Mouse (Mus musculus) cerebellum, postnatal 25 days (tissue): ENCODE results near the gene Smc4.

Experiments used
- DNase-seq, 2 experiments: peaks; one replicate each; pipeline ENCODE4 v3.0.0; 2021; ENCODE audit warnings: mixed read lengths in 2 of 2

Smc4 gene

DNA sequence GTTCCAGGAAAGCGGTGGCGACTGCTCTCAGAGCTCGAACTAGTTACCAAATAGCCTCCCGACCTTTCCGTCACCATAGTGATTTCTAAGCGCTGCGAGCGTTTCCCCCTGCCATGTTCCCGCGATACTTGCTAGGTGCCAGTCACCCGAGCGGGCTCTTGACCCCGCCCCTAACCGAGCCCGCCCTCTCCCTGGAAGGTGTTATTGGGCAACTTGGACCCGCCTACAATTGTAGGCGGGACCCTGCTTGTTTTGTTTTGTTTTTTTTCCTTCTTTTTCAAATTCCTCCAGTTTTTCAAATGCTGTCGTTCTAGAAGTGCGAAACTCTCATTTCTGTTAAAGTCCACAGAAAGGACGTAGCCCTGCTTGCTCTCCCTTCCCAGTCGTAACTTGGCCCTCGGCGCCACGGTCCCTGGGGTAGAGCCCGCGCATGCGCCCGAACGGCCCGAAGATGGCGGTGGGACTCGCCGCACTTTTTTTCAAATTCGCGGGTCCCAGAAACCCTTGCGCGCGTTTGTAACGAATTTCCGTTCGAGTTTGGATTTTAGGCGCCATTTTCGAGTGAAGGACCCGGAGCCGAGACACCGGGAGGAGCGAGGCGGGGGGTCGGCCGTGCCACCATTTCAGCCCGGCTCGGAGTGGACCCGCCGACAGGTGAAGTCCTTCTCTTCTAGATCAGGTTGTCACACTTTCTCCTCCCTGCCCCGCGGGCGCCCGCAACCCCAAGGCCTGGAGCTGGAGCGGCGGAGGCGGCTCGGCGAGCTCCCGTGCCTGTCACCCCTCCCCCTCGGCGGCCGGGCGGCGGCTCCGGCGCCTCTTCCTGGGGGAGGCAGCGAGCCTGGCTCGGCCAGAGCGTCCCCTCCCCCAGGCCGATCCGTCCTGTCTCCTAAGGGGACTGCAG lies at the start of gene Smc4, which contains the start of gene Ift80:
TSS of gene Smc4 (plus strand) at position 302 of the 901 bp plus-strand sequence.
TSS of gene Ift80 (minus strand) at position 134 of the 901 bp plus-strand sequence.
- peak; percentile 95 to 96 for DNase-seq

DNA sequence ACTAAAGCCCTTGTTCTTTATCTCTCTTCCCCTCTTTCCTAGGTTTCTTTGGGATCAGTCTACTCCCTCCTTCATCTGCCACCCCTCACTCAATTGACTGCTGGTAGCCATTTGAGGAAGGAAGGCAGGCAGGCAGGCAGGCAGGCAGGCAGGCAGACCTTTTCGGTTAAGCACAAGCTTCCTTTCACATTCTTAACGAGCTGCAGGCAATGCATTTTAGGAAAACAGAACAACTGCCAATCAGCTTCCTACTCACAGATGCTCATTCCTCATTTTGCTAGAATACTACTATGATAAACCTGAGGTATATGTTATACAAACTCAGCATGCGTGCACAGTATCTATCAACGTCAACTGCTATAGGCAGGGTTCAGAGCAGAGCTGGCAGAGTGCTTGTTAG lies 48.1 kb upstream of the Smc4 start:
- DNase-seq = no peak

DNA sequence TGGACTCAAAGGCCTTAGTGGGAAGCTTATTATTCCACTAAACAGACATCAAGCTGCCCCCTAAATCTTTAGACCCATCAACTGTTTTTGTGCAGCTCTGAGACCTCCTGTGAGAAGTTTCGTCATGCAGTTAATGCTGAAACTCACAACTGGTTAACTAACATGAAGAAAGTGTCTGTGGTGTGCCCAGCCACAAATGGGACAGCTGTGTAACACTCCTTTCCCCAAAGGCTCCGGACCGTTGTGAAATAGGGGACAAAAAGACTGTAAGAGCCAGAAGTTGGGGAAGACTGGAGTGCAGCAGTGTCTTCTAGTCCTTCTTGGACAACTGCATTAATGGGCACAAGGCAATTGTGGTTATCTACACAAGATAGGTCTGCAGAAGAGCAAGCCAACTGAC lies 47.1 kb upstream of the Smc4 start:
- DNase-seq = no peak

DNA sequence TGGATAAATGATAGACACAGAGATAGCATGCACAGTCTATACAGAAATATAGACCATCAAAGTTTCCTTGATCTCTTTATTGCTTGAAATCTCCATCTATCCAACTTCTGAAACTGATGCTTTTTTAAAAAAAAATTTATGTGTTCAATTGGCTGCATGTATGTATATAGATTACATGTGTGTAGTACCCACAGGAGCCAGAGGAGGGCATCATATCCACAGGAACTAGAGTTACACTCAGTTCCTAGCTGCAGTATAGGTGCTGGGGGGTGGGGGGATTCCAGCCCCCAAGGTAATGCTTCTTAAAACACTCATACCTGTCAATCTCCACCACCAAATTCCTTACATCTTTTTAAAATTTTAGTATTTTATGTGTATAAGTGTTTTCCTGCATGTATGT lies 39.9 kb upstream of the Smc4 start:
- peak in 1 of 2 experiments; percentile 19 for DNase-seq

DNA sequence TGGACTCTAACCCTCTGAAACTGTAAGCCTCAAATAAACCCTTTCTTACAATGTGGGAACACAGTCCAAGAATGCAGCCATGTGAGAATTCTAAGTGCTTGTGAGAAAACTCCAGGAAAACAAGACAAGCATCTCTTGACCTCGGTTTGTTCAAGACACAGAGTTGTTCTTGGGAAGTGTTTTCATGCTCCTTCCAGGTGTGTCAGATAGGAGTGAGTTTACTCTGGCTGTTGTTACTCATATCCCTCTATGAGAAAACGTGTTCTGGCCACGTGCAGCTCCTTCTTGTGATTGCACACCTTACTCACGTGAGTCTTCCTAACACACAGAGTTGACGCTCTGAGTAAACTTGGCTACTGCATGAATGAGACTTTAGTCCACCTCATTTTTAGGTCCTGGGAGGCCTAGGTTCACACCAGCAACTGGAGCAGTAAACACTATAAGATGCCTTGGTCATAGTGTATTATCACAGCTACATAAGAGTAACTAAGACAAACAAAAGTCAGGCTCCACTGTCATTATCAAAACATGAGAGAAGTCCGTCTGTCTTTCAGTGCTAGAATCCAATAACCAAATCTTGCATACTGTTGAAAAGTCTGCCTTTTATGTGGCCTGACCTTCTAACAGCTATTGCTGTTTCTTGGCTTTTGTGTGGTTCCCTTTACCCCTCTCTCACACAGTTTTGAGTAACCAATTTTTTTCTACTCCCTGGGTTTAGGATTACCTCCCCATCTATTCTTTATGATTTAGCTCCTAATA lies 37.8 kb upstream of the Smc4 start:
- DNase-seq = no peak

DNA sequence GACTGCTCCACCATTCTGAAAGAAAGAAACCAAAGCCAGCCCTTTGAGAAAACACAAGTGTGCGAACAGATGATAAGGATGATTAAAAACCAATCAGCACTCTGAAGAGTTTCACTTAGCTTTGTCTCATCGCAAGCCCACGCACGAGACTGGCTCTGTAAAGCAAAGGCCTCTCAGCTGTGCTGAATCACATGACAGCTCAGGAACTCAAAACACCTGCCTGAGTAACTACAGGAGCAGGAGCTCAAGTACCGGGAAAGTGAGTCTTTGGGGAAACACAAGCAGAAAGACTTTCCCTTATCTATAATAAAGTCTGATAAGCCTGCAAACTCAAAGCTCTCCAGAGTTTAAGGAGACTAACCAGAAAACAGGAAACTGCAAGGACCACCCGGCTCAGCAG lies 37.1 kb upstream of the Smc4 start:
- DNase-seq = no peak

DNA sequence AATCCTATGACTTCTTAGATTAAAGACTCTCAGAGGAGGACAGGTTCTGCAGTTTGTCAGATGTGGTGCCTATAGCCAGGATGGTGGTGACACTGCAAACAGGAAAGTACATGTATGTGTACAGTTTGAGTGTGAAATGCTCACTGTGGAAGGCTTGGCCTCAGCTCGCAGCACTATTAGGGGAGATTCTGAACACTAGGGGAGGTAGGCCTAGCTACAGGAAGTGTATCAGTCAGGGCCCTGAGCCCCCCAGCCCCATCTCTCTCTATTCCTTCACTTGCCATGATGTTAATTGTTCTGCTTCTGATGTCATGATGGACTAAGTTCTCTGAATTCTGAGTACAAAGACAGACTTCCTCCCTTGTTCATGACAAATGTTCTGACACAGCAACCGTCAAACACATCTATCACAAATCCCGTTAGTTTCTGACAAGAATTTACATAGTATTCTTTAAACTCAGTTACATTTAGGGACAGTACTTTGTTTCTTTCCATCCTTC lies 35.4 kb upstream of the Smc4 start:
- no peak for DNase-seq

DNA sequence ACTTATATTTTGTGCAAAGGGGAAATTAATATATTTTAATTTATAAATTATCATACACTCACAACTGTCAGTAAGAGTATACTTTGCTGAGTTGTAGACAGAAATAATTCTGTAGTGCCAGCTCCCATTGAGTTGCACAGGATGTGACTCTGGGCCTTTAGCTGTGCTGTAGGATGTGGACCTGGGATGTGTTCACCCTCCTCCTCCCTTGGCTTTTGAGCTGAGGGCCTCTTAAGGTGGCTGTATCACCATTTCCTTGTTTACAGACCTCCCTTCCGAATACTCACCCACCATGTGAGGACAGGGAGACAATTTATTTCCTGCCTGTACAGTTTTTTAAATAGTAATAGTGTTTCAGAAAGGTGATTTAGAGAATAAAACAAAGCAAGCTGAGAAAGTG lies 31.0 kb upstream of the Smc4 start:
- no peak for DNase-seq

DNA sequence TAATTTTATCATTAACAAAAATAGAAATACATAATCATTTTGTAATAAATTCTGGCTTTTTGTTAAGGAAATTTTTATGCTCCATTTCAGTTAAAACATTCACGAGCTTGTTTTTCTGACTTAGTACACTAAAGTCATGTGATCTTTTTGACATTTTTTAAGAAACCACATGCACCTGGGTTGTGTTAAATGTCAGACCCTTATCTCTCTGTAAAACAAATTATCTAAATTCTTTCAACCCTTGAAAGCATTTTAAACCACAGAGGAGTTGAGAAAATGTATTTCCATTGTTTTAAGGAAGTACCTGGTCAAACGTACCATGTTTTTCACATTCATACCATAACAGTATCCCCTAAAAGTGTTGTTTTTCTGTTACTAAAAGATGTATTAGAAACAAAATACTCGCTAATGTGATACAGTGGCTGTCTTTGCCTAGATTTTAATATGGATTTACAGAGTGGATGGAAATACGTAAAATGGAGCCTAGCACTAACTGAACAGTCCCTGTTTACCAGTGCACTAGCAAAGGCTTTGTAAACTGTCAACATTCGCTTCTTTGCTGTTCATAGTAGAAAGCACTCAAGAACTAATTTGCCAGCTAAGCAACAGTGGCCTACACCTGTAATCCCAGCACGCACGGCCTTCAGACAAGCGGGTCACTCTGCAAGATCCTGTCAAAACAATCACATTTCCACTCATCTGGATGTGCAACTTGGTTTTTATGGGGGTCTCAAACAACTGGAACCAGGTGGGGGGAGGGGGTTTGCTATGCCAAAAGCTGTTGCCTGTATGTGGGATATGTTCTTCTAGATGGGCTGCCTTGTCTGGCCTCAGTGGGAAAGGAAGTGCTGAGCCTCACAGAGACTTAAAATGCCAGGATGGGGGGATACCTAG lies 29.7 kb upstream of the Smc4 start:
- DNase-seq = no peak

DNA sequence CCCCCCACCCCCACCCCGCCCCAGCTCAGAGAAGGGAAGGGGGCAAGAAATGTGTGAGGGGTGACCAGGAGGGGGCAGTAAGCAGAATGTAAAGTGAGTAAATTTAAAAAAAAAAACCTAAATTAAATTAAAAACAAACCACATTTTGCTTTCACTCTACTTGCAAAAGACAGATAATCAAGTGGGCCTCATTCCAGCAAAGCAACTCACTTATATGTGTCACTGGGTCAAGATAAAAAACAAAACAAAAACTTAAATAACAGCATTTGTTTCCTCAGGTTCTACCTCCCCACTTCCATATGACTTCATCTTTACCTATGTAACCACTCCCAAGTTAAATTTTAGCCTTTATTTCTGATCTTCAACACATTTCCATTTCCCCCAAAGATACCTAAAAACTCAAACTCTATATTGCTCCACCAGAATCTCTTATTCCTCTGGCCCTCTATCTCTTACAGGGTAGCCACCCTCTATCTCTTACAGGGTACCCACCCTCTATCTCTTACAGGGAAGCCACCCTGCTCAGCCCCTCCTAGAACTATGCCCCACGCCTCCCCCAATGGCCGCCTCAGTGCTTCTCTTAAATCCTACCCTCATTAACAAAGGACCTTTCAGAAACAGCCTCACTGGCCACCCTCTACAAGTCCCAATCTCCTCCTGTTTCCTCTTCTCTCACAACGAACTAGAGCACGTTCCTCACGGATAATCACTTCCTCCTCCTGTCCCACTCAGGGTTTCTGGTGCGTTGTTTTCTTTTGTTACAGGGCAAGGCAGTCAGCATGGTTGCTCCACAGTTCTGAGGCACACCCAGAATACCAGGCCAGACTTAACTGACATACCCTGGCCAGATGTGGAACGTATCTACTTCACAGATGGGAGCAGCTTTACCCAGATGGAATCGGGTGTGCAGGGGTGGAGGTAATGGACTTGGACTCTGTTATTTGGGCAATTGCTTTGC lies 28.7 kb upstream of the Smc4 start:
- no peak for DNase-seq

DNA sequence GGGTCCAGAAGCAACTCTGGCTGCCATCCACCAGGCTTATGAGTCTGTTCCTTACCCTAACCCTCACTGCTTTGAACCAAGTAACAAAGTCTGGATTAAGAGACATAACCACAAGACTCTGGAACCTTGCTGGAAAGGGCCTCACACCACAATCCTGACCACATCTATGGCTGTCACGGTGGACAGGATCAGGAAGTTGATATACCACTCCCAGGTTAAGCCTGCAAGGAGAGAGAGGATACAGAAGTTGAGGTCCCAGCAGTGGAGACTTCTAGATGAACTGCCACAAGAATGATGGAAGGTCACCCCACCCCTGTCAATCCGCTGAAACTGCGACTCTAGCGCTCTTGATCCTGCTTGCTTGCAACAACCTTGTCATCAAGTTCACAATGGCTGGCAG lies 26.8 kb upstream of the Smc4 start:
- no peak for DNase-seq

DNA sequence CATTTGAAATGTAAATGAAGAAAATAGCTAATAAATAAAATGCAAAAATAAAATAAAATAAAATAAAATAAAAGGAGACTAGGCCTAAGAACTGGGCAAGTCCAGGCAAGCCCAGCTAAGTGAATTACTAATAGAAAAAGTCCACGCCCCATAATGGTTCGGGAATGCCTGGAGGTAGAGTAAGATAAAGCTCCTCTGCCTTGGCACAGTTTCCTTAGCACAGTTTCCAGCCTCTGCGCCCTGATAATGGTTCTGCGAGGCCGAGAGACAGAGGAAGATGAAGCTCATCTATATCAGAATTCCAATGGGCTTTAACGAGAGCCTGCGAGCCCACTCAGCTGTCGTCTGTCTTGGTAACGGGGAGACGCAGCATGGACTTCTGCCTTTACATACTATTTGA lies 25.4 kb upstream of the Smc4 start:
- no peak for DNase-seq

DNA sequence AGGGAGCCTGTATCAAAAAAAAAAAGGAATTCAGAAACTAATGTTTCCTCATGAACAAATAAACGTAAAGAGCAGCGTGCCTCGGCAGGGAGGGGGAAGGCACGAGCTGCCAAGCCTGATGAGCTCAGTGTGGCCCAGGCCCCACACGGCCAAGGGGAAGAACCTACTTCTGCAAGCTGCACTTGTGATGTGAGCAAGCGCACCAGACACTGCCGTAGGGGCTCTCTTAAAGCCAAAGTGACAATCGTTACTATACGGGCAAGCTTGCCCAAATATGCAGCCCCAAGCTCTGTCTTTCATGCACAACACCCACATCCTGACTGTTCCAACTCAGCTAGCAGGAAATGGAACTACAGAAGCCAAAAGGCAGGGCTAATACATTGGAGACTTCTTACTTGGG lies 23.6 kb upstream of the Smc4 start:
- no peak for DNase-seq

DNA sequence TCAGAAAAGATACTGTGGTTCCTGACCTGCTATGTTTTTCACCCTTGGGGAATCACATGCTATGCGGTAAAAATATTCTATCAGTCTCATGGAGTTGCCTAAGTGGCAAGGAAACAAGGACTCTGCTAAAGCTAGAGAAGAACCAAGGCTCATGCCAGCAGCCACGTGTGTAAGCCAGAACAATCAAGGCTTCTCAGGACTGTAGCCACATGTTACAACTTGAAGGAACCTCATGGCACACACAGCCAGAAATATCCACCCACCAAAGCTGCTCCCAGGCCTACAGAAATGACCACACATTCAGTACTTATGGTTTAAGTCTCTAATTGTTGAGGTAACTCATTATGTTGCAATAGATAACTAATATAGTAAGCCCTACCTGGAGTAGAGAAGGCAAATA lies 18.0 kb upstream of the Smc4 start:
- DNase-seq = no peak

DNA sequence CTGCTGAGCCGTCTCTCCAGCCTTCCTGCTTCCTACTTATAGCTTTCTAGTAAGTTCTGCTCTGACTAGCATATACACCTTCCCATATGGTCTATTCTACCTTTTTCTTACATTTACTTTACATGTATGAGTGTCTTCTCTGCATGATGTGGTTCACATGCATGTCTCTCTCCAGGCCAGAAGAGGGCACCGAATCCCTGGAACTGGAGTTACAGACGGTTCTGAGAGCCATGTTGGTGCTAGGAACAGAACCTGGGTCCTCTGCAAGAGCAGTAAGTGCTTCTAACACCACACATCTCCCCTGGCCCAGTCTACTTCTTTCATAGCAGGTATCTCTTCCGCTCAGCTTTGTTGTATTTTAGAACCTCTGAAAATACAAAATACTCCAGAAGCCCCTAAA lies 1.8 kb upstream of the Smc4 start:
- DNase-seq = no peak

DNA sequence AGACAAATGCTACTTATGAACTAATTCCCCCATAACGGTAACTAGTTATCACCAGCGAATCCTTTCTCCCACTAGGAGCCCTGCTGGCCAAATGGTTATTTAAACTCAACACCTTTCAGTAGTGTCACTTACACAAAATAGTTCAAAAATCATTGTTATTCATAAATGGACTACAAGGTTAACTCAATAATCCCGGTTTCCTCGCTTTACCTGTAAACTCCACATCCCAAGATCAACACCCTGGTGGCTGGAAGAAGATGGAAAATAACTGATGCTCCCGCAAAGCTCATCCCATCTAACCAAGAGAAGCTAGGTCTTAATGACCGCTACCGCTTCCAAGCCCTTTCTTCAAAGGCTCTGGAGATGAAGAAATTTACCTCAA lies 492 bp upstream of the Smc4 start:
- DNase-seq = no peak

DNA sequence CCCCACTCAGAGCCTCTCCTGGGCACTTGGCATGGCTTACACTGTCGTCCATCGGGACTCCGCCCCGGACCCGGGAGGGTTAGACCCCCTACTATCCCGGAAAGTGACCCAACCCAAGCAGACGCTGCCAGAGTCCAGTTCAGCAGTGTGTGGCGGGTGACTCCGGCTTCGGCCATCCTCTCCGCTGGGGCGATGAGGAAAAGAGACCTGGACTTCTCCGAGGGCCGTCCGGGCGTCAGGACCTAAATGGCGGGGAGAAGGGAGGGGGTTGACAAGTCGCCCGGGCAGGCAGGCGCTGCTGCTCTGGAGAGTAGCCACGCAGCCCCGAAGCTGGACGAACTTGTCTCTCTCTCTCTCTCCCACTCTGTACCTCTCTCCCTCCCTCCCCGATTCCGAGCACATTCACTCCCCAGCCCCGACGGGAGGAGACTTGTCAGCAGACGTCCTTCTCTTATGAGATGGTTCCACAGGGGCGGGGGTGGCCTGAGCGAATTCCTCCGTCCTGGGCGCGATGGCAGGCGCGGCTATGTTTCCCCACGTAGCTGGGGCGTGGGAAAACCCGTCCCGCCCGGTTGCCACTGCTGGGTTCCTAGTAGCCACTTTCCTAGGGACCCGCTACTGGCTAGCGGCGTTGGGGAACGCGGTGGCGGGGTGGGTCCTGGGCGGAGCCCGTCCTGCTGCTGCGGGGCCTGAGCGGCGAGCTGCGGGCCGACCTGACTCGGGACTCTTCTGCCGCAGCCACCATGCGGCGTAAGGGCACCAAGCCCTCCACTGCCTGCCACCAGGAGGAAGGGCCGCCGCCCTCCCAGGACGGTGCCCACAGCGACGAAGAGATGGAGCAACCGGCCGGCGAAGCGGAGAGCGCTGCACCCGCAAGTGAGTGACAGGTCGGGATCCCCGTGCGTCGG lies 1.1 kb downstream of the Smc4 start:
- DNase-seq = peak; percentile 50 to 57

DNA sequence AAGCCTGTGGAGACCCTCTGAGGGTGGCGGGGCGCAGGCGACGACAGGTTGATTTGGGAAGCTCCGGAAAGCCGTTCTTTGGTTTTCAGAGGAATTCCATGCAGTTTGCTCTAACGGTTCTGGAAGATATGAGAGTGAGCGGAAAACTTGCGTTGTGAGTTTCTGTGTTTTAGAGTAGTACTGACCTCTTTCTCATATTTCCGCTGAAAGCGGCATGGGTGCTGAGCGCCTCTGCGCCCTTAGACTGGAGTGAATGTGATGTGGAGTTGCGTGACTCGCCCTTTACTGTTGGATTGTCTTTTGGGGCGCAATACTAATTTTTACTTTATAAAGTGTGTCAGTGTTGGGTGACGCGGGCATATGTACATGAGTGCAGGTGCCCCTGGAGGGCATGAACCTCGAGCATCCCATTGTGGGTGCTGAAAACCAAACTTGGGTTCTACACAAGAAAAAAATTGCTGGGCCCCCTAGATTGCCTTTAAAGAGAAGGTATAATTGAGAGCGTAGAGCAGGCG lies 1.8 kb downstream of the Smc4 start:
- DNase-seq = no peak

DNA sequence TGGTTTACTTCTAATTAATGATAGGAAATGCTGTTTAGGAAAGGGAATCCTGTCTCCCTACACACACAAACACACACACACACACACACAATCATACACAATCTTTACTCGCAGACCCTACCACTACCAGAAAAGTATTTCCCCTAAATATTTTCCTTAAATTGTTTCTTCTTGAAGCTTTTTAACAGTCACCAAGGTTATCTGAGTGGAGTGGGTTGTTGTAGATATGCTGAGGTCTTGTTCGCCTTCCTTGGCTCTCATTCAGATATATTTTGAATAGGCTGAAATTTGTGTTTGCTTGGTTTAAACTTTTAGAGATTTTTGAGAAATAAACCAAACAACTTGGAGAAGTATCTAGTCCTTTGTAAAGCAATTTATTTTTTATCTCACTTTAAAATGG lies 4.3 kb downstream of the Smc4 start:
- no peak for DNase-seq

DNA sequence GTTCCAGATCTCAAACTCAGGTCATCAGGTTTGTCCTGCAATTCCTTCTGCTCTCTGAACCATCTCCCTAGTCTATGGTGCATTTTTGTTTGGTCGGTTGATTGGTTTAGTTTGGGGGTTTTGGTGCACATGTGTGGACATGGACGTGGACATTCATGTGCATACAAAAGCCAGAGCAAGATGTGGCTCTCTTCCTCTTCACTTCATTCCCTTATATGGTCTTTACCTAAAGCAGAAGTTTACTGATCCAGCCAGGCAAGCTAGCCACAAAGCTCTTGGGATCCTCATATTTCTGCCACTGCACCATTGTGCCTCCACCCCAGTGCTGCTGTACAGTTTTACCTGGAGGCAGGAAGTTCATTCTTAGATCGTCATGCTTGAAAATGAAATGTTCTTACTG lies 12.6 kb downstream of the Smc4 start:
- no peak for DNase-seq
